Mouse (Mus musculus): ENCODE data around the gene Tubb4b.
"Not testable (repeated sequence)": the region's sequence is repeated elsewhere in the genome, so short reads cannot be mapped to it uniquely, and the experiment has no call there.

Tubb4b gene

DNA sequence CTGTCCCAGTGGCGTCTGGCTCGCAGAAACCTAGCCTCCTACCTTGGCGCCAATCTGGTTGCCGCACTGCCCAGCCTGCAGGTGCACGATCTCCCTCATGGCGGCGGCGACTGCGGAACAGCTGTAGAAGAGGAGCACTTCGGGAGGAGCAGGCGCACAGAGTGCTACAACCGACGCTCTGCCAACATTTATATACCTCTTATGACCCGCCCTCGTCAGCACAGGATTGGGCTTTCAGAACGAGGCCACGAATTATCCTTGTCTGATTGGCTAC is at the start of gene Tubb4b:
Gene Tubb4b (minus strand): TSS at position 211 of the 274 bp plus-strand sequence.
- DNase-seq, result no peak

DNA sequence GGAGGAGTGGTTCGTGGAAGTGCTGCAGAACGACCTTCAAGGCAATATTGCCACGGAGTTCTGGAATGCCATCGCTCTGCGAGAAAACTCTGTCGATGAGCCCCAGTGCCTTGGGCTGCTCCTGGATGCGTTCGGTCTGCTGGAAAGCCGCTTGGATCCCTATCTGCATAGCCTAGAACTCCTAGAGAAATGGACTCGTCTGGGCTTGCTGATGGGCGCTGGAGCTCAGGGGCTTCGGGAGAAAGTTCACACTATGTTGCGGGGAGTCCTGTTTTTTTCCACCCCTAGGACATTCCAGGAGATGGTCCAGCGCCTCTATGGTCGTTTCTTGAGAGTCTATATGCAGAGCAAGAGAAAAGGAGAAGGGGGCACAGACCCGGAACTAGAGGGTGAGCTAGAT is 48.5 kb upstream of the Tubb4b start:
- no peak for DNase-seq

DNA sequence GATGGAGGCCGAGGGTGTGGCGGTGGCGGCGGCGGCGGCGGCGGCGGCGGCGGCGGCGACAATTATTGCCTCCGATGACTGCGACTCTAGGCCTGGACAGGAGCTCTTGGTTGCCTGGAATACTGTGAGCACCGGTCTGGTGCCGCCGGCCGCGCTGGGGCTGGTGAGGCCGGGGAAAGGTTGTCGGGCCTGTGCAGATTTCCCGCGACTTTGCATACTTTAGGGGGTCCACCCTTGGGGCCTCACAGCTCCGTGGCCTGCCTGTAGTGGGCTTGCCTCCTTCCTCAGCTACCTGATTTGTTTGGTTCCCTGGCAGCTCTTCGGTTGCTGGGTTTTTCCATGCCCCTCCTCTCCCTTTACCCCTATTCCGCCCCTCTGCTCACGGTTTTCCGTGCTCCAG is 48.0 kb upstream of the Tubb4b start:
- DNase-seq, result no peak

DNA sequence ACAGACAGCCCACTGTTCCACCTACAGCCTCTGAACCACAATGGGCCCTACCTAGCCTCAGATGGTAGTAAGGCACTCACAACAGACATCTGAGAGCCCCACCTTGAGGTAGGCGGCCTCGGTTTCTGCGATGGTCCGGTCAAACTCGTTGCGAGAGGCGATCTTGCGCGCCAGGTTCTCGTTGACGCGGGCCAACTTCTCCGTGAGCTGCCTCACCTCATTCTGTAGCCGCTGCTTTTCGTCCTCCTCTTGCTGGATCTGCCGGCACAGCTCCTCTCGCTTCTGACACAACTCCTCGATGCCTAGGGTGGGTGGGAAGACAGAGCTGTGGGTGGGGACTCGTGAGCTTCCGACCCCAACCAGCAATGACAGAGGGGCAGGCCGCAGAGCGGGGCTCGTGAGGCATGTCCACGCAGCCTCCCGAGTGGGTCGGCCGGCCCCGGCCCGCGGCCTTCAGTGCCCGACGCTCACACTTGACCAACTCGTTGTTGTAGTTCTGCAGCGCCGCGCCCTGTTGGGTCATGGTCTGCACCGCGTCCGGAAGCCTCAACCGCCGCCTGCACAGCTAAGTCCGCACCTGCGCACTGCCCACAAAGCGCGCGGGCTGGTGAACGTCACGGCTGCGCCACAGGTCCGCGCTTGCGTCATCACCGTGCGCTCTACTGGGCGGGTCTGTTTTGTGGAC is 47.5 kb upstream of the Tubb4b start, which contains the start of the genes Ssna1 and Anapc2:
Gene Ssna1 (minus strand): TSS at position 612 of the 685 bp plus-strand sequence.
Gene Anapc2 (plus strand): TSS at position 652 of the 685 bp plus-strand sequence.
- DNase-seq, result peak; percentile 99

DNA sequence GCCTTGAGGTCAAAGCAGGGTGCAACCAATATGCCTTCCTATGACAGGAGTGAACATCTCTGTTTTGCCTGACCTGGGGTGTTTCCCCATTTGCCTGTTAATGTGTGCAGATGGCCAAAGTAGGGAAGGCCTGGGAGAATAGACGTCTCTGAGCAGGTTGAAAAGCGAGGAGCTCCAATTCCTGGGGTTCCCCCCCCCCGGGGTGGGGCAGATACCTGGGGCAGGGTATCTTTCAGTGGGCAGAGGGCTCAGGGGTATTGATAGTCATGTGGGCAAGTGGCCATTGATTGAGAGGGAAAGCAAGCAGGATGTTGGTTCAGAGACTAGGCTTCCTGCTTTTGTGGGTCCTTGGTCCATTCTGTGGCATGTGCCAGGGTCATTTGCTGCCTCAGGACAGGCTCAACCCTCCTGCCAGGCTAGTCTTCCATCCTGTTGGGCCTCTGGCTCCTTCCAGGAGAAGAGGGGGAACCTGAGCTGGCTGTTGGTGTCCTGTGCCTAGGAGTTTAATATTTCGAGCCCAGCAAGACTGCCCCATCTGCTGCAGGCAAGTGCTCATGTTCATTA is 43.3 kb upstream of the Tubb4b start:
- DNase-seq, result no peak

DNA sequence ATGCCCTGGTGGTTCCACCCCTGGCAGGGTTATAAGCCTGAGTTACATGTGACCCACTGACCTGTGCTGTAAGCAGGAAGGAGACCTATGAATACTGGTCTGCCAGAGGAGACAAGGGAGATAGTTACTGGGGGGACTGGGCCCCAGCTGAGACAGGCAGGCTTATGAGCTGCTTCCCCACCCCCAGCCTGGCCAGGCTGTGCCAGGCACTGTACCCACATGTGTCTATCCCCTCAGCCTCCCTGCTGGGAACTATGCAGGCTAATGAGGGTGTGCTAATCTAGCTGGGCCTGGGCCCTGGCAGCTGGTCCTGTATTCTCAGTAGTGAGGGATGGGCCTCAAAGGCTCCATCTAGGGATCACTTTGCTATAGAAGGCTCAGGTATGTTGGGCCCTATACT is 42.7 kb upstream of the Tubb4b start:
- no peak for DNase-seq

DNA sequence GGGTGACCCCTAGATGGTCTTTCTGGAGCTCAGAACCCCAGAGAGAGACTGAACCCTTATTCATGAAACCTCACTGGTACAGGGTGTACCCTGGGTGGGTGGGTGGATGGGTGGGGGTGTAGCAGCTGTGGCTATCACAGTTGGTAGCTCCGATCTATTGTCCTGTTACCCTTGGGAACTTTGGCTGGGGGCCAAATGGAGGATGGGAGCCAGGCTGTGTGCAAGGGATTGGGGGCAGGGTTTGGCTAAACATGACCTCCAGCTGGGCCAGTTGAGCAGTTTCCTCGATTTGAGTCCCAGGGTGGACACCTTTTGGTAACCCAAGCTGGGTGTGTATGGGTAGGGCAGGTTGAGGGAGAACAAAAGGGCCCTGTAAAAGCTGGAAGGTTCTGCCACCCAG is 42.2 kb upstream of the Tubb4b start:
- peak; percentile 47 to 65 for DNase-seq

DNA sequence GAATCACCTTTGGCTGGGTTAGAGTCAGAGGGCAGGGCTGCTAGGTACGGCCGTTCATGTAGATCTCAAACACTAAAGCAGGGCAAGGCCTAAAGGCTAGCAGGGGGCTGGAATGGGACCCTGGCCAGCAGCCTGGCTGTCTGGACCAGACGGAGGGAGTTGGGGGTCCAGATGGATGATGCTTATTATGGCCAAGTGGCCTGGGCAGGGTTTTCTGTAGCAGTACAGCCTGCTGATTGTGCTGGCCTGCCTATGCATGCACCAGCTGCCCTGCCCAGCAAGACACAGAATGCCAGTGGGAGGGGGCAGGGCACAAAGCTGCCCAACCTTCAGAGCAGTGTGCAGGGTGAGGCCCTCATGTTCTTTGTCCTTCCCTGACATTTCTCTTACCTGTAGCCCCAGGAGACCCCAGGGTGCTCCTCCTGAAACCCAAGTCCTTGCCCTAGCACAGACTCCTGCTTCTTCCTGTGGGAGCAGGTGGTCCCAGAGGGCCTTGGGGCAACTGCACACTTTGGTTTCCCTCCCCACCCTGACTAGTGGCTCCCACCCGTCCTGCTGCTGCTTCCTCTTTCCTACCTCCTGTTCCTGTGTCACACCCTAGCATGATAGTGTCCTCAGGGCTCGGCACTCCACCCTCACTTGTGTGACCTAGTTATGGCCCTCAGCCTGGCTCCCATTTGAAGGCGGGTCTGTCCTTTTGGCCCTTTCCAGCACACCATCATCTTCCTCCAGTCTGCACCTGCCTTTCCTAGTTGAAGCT is 41.6 kb upstream of the Tubb4b start:
- peak in 1 of 2 experiments; percentile 38 for DNase-seq

DNA sequence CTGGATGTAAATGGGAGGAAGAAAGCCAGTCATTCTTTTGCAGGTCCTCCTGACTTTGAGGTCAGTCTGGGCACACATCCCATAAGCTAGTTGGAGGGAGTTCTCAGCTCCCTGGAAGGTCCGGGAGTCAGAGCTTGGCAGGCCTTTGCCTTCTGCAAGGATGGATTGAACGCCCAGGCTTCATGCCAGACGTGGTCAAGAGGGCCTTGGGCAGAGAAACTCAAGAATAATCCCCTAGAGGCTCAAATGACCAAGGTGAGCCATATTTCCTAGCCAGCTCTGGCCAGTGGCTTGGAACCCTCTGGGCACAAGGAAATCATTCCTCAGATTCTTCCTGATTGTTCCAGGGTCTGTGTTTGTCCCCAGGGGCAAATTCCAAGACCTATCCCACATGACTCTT is 40.3 kb upstream of the Tubb4b start:
- DNase-seq, result peak in 1 of 2 experiments; percentile 46

DNA sequence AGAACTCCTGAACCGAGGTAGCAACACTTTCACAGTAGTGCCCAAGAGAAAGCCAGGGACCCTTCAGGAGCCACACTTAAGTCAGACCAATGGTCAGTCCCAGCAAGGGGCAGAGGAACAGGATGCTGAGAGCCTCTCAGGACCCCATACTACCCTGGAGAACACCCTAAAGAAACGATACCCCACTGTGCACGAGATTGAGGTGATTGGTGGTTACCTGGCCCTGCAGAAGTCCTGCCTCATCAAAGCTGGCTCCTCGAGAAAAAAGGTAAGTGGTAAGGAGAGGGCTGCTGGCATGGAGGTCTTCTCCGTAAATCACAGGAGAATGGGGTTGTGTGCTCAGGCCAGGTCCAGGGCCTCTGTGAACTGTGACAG is 39.8 kb upstream of the Tubb4b start:
- DNase-seq, result no peak

DNA sequence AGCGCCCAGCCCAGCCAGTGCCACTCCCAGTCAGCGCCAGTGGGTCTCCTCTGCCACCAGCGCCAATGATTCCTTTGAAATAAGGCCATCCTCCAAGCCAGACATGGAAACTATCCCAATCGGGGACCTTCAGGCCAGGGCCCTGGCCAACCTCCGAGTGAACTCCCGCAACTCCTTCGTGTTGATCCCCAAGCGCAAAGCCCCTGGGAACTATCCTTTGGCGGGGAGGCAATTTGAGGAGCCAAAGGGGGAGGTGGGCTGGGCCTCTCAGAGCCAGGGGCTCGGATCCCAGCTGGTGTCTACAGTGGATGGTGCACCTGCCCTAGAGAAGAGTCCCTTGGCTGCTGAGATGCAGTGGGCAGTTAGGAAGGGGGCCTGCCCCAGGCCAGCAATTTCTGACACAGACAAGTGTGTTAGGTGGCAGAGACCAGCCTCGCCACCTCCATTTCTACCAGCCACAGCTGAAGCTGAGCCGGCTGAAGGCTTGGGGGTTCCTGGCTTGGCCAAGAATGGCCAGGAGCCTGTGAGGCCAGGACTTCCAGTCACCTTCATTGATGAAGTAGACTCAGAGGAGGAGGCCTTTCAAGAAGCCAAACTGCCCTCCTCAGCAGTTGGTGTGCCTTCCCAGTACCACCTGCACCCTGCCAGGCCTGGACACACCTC is 39.3 kb upstream of the Tubb4b start:
- peak in 1 of 2 experiments; percentile 4 for DNase-seq

DNA sequence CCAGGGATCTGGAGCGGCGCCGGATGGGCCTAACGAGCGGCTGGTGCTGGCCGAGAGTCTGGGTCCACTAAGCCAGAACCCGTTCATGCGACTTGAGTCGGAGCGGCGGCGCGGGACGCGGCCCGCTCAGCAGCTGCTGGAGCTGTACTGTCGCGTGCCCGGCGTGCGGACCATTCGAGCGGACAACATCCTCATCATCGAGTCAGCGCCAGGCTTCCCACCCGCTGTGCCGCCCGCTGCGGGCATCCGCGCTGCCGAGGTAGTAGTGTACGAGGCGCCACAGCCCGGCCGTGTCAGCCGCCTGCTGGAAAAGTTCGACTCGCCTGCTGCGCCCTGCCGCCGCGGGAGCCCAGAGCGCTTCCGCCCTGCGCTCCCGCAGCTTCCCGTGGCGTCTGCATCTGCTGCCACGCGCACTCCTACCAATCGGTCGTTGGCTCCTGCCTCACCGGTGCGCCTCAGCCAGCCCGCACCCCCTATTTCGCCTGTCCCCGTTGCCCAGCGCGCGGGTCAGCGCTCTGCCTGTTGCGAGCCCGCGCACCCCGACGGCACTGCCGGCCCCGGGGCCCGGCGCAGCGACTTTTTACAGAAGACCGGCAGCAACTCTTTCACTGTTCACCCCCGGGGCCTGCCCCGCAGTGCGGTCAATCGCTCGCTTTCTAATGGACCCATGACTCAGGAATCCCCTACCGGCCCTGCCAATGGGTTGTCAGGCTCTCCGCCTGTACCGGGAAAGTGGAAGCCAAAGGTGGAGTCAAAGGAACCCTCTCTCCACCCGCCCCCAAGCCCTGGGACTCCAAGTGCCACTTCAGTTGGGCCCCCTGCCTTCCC is 38.5 kb upstream of the Tubb4b start:
- DNase-seq, result peak; percentile 55 to 71

DNA sequence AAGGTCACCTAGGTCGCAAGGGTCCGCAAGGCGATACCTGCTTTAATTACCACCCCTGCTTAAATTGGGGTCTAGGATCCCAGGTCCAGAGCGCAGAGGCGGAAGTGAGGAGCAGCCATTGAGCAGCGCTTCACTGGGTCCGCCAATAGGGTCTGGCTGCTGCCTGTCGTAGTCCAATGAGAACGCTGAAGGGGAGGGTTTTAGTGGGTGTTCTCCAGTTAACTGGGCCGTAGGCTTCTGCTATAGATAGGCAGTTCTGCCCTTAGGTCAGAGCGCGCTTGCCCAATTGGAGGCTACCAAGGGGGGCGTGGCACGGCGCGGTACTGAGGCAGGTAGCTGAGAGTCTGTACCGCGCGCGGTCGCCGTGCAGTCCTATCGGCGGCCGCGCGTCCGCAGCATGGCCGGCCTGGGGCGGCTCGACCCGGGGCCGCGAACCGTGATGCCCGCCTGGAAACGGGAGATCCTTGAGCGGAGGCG is 37.8 kb upstream of the Tubb4b start, which contains the start of gene Tprn:
Gene Tprn (plus strand): TSS at position 328 of the 477 bp plus-strand sequence.
- DNase-seq, result peak; percentile 95 to 97

DNA sequence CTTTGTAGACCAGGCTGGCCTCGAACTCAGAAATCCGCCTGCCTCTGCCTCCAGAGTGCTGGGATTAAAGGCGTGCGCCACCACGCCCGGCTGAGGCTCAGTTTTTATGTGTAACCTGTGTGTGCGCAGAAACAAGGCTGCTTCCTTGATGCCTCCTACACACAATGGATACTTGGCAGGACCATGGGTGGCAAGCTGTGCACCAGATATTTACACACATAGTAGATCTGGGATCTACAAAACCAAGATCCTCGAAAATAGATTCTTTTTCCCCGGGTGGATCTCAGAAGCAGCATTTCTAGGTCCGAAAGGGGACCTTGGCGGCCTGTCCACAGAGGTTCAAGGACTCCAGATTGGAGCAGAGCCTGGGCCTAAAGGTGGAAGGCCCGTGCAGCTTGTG is 37.4 kb upstream of the Tubb4b start:
- DNase-seq, result no peak

DNA sequence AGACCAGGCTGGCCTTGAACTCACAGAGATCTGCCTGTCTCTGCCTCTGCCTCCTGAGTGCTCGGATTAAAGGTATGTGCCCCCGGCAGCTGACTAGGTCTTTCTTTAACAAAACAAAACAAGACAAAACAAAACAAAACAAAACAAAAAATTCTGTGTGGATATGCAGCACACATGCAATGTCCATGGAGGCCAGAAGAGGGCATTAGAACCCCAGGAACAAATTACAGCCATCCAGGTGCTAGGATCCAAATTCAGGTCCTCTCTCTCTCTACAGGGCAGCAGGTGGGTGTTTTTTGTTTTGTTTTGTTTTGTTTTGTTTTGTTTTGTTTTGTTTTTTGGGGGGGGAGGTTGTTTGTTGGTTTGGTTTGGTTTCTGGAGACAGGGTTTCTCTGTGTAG is 34.4 kb upstream of the Tubb4b start:
- peak in 1 of 2 experiments; percentile 24 for DNase-seq

DNA sequence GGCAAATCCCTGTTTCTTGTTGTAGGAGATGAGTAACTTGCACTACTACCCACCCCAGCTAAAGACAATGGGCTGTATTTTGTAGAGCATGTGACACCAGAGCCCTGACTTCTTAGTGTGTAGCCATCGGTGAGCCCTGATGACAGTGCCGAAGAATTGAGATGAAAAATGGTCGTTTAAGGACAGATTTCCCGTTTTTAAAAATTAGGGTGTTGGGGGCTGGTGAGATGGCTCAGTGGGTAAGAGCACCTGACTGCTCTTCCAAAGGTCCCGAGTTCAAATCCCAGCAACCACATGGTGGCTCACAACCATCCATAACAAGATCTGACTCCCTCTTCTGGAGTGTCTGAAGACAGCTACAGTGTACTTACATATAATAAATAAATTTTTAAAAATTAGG is 32.7 kb upstream of the Tubb4b start:
- DNase-seq, result not testable (repeated sequence)

DNA sequence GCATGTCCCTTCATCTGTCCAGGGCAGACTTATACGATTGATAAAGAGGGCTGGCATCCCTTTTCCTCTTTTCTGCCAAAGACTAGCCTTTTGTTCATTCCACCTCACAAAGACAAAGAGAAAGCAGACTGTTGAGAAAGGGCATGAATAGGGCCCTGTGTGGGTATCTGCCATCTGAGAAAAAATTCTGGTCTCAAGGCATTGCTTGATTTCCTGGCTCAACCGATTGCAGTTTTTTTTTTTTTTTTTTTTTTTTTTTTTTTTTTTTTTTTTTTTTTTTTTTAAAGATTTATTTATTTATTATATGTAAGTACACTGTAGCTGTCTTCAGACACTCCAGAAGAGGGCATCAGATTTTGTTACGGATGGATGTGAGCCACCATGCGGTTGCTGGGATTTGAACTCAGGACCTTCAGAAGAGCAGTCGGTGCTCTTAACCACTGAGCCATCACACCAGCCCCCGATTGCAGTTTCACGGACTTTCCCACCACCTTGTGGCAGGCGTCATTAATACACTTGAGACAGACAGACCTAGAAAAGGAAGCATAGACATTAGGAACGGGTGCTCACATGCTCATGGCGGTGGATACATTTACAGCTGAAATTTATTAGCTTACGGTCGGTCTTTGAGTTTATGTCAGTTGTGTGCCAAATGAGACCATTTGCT is 32.1 kb upstream of the Tubb4b start:
- peak; percentile 72 to 79 for DNase-seq

DNA sequence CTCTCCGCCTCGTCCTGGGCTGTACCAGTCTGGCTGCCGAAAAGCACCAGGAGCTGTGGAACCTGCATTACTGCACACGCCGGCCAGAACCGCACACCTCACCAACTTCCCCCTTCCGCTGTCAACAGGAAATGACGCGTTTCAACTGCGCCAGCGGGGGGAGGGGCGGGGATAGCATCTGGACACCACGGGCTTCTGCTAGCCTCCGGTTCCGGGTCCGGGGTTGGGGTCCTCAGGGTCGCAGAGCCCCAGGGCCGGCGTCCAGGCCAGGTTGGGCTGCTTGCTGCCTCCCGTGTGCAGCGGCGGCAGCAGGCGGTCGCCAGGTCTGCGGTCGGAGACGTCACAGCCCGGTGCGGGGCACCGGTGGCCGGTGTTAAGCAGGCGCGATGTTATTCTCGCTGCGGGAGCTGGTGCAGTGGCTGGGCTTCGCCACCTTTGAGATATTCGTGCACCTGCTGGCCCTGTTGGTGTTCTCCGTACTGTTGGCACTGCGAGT is 30.8 kb upstream of the Tubb4b start, which contains the start of gene Tmem203:
Gene Tmem203 (plus strand): TSS at position 156 of the 496 bp plus-strand sequence.
- DNase-seq, result peak; percentile 94

DNA sequence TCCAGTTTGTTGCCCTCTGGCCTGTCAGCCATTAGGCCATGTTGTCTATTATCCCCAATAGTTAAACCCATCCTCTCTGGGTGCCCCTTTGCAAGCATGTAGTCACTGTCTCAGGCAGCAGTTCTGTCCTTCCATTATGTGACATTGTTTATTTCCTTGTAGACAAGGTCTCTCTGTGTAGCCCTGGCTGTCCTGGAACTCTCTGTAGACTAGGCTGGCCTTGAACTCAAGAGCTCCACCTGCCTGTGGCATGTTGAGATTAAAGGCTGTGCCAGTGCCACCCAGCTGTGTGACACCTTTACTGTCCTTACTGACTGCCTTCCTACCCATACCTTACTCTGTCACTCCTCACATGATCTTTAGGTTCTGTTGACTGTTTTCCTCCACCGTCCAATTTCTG is 27.8 kb upstream of the Tubb4b start:
- DNase-seq, result peak; percentile 40 to 50

DNA sequence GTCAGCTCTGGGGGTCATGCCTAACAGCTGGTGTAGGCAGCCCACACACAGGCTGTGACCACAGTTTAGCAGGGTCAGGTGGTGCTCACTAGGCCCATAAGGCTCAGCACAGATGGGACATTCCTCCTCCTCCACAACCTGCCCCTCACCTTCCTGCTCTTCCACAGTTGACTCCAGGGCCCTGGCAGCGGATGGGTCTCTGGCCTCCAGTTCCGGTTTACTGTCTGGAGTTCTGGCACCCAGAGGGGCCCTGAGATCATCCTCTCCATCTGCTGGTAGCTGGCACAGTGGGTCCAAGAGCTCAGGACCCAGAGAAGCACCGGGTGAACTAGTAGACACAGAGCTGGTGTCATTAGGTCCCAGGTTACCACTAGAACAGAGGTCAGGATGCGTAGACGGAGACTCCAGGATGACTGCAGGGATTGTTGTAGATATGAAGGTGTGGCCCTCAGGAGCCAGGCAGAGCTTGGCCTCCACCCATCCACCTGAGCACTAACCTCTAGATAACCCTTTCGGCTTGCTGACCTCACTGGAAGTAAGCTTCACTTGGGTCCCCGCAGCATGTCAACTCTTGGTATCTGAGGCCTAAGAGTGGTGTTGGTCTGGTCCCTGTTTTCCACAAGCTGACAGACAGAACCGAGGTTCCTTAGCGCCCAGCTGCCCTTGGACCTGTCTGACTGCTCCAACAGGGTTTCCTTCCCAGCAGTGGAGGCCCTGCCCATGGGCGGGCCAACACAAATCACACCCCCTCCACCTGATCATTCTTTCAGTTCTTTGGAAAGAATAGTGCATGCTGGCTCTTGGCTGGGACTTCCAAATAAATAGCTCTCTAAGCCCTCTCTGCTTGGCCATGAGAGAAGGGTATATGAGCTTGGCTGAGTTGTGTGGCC is 21.9 kb upstream of the Tubb4b start, which contains the start of gene AL732309.1:
Gene AL732309.1 (minus strand): TSS at position 681 of the 890 bp plus-strand sequence.
- DNase-seq, result no peak
